Mouse (Mus musculus): ENCODE data around the gene Camk1d. TPM values are rescaled to one million over a fixed set of nuclear protein-coding genes. Genes with fewer than 3 reads are reported as not detected.
A peak's percentile ranks its signal among the peaks of the same experiment; 100 is the strongest.

Gene Camk1d
- polyA plus RNA-seq, 1 experiment: 3.2 TPM

DNA sequence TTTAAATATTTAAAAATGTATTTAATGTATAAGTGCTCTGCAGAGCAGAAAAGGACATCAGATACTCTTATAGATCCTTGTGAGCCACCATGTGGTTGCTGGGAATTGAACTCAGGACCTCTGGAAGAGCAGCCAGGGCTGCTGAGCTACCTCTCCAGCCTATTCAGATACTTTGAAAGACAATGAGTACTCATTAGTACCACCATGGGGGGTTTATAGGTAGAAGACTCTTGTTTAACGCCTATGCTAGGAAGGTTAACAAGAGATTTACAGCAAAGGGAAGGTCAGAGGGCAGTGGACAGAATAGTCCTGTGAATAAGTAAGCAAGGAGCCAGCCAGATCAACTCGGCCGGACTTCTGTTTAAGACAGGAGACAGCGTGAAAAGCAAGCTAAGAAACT, 357.3 kb downstream of the Camk1d start:
- no peak overlapping the region for H3K4me3 ChIP-seq (ENCODE audit: low read depth, low read length)
- H3K27ac ChIP-seq (ENCODE audit: insufficient read depth, low read length): peak overlapping the region; percentile 39; the same call in 1 of the 2 replicates
- TF ChIP-seq POLR2A (IDR thresholded peaks at IDR 0.05; ENCODE audit: insufficient read depth, low read length) (no peak), EP300 (IDR thresholded peaks at IDR 0.05; ENCODE audit: insufficient read depth, low read depth, low read length) (no peak), CTCF (IDR thresholded peaks at IDR 0.05; ENCODE audit: low read depth, low read length) (no peak)
- H3K4me1 ChIP-seq (ENCODE audit: control insufficient read depth, insufficient read depth, low read length): peaks cover 2% of the 10 kb centered on the region
- H3K9ac ChIP-seq (ENCODE audit: low read depth, poor library complexity, severe bottlenecking): no peak overlapping the region
- H3K27me3 ChIP-seq (ENCODE audit: control insufficient read depth, insufficient read depth, low read length, poor library complexity, severe bottlenecking): no peaks in the 10 kb centered on the region; the same call in 1 of the 2 replicates
- no peaks in the 10 kb centered on the region for H3K9me3 ChIP-seq (replicated peaks; ENCODE audit: control insufficient read depth, insufficient read depth, low read length, poor library complexity, severe bottlenecking)
- H3K36me3 ChIP-seq (ENCODE audit: control insufficient read depth, insufficient read depth, low read length, poor library complexity, severe bottlenecking): no peaks in the 10 kb centered on the region

DNA sequence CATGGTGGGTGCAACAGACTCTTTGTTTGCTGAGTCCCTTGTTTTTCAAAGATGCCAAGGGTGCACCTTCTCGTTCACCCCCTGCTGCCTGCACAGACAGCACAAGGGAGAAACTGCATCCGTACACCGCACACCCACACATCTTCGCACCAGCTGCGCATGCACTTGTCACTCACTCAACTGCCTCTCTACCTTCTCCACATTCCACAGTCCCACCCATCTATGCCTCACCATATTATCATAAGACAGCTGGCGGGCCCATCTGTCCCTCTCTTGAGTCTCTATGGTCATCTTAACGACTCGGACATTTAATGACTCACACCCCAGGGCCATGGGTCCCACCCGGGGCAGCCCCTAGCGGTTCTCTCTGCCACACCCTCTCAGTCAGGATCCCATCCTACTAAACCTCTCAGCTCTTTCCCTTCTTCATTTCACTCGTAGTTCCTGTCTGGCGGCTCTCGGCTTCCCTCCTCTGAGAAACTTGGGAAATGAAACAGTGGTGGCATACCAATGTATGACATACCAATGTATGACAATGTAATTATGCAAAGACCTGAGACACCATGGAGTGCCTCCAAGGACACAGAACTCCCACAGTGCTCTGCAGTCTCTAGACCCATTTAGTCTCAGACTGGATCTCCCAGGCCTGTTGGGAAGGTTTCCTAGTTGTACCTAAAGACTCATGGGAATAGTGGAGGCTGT, 361.3 kb downstream of the Camk1d start:
- Histone ChIP-seq H3K4me1 (ENCODE audit: control insufficient read depth, insufficient read depth, low read length) (peaks cover 2% of the 10 kb centered on the region), H3K4me3 (ENCODE audit: low read depth, low read length) (no peak overlapping the region), H3K27me3 (ENCODE audit: control insufficient read depth, insufficient read depth, low read length, poor library complexity, severe bottlenecking) (no peaks in the 10 kb centered on the region; the same call in 1 of the 2 replicates), H3K9me3 (replicated peaks; ENCODE audit: control insufficient read depth, insufficient read depth, low read length, poor library complexity, severe bottlenecking) (no peaks in the 10 kb centered on the region), H3K9ac (ENCODE audit: low read depth, poor library complexity, severe bottlenecking) (no peak overlapping the region), H3K36me3 (ENCODE audit: control insufficient read depth, insufficient read depth, low read length, poor library complexity, severe bottlenecking) (no peaks in the 10 kb centered on the region), H3K27ac (ENCODE audit: insufficient read depth, low read length) (no peak overlapping the region)
- no peak for TF ChIP-seq CTCF (IDR thresholded peaks at IDR 0.05; ENCODE audit: low read depth, low read length)
- TF ChIP-seq POLR2A (IDR thresholded peaks at IDR 0.05; ENCODE audit: insufficient read depth, low read length): no peak
- TF ChIP-seq EP300 (IDR thresholded peaks at IDR 0.05; ENCODE audit: insufficient read depth, low read depth, low read length): no peak

DNA sequence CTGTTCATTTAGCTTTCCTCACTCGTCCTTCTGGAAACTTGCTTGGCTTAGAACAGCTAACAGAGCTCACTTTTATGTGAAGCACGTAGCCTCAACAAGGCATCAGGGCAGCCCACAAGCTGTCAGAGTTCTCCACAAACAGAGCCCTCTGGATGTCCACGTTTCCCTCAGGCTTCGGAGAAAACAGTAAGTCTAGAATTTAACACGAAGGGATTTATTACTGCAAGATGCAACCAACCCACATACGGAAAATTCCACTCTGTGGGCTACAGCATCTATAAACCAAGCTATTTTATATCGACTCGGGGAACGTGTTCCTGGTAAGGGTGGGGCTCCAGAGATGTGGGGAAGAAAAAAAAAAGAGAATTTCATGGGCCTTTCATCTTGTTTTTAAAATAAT, 369.0 kb downstream of the Camk1d start:
- H3K9me3 ChIP-seq (replicated peaks; ENCODE audit: control insufficient read depth, insufficient read depth, low read length, poor library complexity, severe bottlenecking): no peaks in the 10 kb centered on the region
- H3K27ac ChIP-seq (ENCODE audit: insufficient read depth, low read length): no peak overlapping the region
- no peaks in the 10 kb centered on the region for H3K4me1 ChIP-seq (ENCODE audit: control insufficient read depth, insufficient read depth, low read length)
- no peaks in the 10 kb centered on the region for H3K27me3 ChIP-seq (ENCODE audit: control insufficient read depth, insufficient read depth, low read length, poor library complexity, severe bottlenecking)
- H3K36me3 ChIP-seq (ENCODE audit: control insufficient read depth, insufficient read depth, low read length, poor library complexity, severe bottlenecking): no peaks in the 10 kb centered on the region
- no peak overlapping the region for H3K4me3 ChIP-seq (ENCODE audit: low read depth, low read length)
- no peak for TF ChIP-seq EP300 (IDR thresholded peaks at IDR 0.05; ENCODE audit: insufficient read depth, low read depth, low read length)
- H3K9ac ChIP-seq (ENCODE audit: low read depth, poor library complexity, severe bottlenecking): no peak overlapping the region

DNA sequence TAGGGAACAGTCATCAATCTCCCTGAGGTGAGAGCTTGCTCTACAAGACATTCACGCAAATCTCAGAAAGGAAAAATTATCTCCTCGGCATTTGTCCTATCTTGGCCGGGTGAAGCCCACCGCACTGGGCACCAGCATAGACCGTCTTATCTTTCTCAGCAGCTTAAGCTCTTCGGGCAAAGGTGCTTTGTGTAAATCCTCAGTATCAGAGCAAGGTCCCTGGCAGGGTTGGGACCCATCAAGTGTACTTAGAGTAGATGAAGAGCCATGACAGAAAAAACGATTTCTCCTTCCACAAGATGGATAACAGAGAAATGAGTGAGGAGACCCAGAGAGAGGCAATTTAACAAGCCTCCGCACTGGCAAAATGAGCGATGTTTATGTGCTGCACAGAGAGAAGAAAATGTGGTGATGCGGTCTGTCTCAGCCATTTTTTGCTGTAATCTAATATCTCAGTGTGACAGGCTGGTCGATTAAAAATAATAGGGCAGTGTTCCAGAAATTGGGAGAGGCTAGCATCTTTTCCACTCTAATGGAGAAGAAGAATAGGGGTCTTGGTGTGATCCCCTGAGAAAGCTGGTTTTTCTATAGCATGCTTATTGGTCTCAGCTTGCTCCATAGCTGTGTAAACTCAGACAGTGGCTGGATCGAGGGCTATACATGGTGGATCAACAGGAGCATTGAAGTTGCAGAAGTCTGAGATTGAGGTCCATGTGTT, 386.6 kb downstream of the Camk1d start:
- TF ChIP-seq CTCF (IDR thresholded peaks at IDR 0.05; ENCODE audit: low read depth, low read length) (no peak), POLR2A (IDR thresholded peaks at IDR 0.05; ENCODE audit: insufficient read depth, low read length) (no peak), EP300 (IDR thresholded peaks at IDR 0.05; ENCODE audit: insufficient read depth, low read depth, low read length) (no peak)
- Histone ChIP-seq H3K27me3 (ENCODE audit: control insufficient read depth, insufficient read depth, low read length, poor library complexity, severe bottlenecking) (no peaks in the 10 kb centered on the region), H3K4me3 (ENCODE audit: low read depth, low read length) (no peak overlapping the region), H3K36me3 (ENCODE audit: control insufficient read depth, insufficient read depth, low read length, poor library complexity, severe bottlenecking) (no peaks in the 10 kb centered on the region), H3K27ac (ENCODE audit: insufficient read depth, low read length) (no peak overlapping the region), H3K4me1 (ENCODE audit: control insufficient read depth, insufficient read depth, low read length) (no peaks in the 10 kb centered on the region), H3K9me3 (replicated peaks; ENCODE audit: control insufficient read depth, insufficient read depth, low read length, poor library complexity, severe bottlenecking) (no peaks in the 10 kb centered on the region), H3K9ac (ENCODE audit: low read depth, poor library complexity, severe bottlenecking) (no peak overlapping the region)

DNA sequence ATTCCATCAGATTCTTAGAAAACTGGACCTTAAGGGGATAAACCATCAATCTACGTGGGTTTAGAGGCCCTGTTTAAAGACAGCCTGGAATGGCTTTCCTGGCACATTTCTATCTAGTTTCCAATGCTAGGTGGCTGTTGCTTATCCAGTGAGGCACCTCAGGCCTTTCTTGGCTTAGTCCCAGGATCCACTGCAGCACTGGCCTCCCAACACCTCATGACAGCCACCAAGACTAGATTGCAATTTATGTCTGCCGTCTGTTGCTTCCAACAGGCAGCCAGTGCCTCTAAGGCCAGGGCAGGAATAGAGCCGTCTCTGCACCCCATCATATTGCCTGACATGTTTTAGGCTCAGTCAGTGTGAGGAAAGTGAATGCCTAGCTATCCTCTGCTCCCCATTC, 389.5 kb downstream of the Camk1d start:
- Histone ChIP-seq H3K27ac (ENCODE audit: insufficient read depth, low read length) (no peak overlapping the region), H3K36me3 (ENCODE audit: control insufficient read depth, insufficient read depth, low read length, poor library complexity, severe bottlenecking) (no peaks in the 10 kb centered on the region), H3K9ac (ENCODE audit: low read depth, poor library complexity, severe bottlenecking) (no peak overlapping the region), H3K27me3 (ENCODE audit: control insufficient read depth, insufficient read depth, low read length, poor library complexity, severe bottlenecking) (no peaks in the 10 kb centered on the region), H3K4me1 (ENCODE audit: control insufficient read depth, insufficient read depth, low read length) (no peaks in the 10 kb centered on the region), H3K4me3 (ENCODE audit: low read depth, low read length) (no peak overlapping the region), H3K9me3 (replicated peaks; ENCODE audit: control insufficient read depth, insufficient read depth, low read length, poor library complexity, severe bottlenecking) (no peaks in the 10 kb centered on the region)
- TF ChIP-seq EP300 (IDR thresholded peaks at IDR 0.05; ENCODE audit: insufficient read depth, low read depth, low read length) (no peak), POLR2A (IDR thresholded peaks at IDR 0.05; ENCODE audit: insufficient read depth, low read length) (no peak), CTCF (IDR thresholded peaks at IDR 0.05; ENCODE audit: low read depth, low read length) (no peak)

DNA sequence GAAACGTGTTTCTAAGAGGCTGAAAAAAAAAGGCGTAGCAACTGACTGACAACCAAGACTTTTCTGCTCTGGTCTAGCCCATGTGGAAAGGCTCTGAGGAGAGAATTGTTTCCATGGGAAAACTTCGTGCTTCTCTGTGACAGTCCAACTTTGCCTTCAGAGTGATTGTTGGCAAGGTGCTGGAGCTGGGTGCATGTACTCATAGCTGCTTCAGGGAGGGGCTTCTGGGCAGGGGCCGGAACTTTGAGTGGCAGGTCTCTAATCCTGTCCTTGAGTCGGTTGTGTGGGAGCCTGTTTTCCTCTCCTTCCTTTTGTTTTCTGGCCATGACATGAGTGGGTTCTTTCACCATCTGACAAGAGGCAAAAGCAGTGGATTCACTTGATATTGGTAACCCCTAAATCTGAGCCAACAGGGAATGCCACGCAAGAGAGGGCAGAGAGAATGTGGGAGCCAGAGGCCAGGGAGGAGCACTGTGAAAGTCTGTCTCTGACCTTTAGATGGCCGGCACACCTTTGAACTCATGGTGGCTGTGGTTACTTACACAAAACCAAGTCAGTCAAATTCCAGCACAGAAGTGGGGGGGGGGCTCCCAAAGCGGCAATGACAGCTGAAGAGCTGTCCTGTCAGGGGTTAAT, 392.5 kb downstream of the Camk1d start:
- no peak for TF ChIP-seq CTCF (IDR thresholded peaks at IDR 0.05; ENCODE audit: low read depth, low read length)
- no peak for TF ChIP-seq POLR2A (IDR thresholded peaks at IDR 0.05; ENCODE audit: insufficient read depth, low read length)
- no peak for TF ChIP-seq EP300 (IDR thresholded peaks at IDR 0.05; ENCODE audit: insufficient read depth, low read depth, low read length)
- Histone ChIP-seq H3K27ac (ENCODE audit: insufficient read depth, low read length) (no peak overlapping the region), H3K4me1 (ENCODE audit: control insufficient read depth, insufficient read depth, low read length) (no peaks in the 10 kb centered on the region)

More for the DNA sequence above, 392.5 kb downstream of the Camk1d start:
- H3K9ac ChIP-seq (ENCODE audit: low read depth, poor library complexity, severe bottlenecking): no peak overlapping the region
- H3K36me3 ChIP-seq (ENCODE audit: control insufficient read depth, insufficient read depth, low read length, poor library complexity, severe bottlenecking): no peaks in the 10 kb centered on the region
- H3K27me3 ChIP-seq (ENCODE audit: control insufficient read depth, insufficient read depth, low read length, poor library complexity, severe bottlenecking): no peaks in the 10 kb centered on the region
- H3K4me3 ChIP-seq (ENCODE audit: low read depth, low read length): no peak overlapping the region
- no peaks in the 10 kb centered on the region for H3K9me3 ChIP-seq (replicated peaks; ENCODE audit: control insufficient read depth, insufficient read depth, low read length, poor library complexity, severe bottlenecking)

Measured in ES-Bruce4 (cell line).